Mouse (Mus musculus) hindbrain, embryonic 13.5 days (tissue): ENCODE measurements around the gene Tspan18. TPM values are rescaled to one million over a fixed set of nuclear protein-coding genes. Genes with fewer than 3 reads are reported as not detected.
A peak's percentile ranks its signal among the peaks of the same experiment; 100 is the strongest.

ENCODE experiments used
- ATAC-seq: fragments of 200-750 bp; cut with Nextera tagmentation; 2 replicates; pipeline ENCODE4 v1.8.0; 2017; ENCODE audit warnings: moderate TSS enrichment; ENCODE audit not compliant: low FRiP score
- H3K27ac ChIP-seq: fragments of 300-500 bp; sonication (generic); 2 replicates; pipeline ENCODE4 v1.5.1; 2015; ENCODE audit warnings: inconsistent platforms, mild to moderate bottlenecking, moderate library complexity
- H3K27me3 ChIP-seq: fragments of 300-500 bp; sonication (generic); 2 replicates; pipeline ENCODE4 v1.6.1; 2015; ENCODE audit warnings: mild to moderate bottlenecking, inconsistent platforms
- H3K36me3 ChIP-seq: fragments of 300-500 bp; sonication (generic); 2 replicates; pipeline ENCODE4 v1.6.1; 2015; ENCODE audit warnings: mild to moderate bottlenecking, inconsistent platforms
- H3K4me1 ChIP-seq: fragments of 300-500 bp; sonication (generic); replicated peaks from 2 replicates; pipeline ENCODE4 v1.6.1; 2015; ENCODE audit warnings: inconsistent platforms
- H3K4me2 ChIP-seq: fragments of 300-500 bp; sonication (generic); 2 replicates; pipeline ENCODE4 v1.6.1; 2015; ENCODE audit warnings: inconsistent platforms, mild to moderate bottlenecking, moderate library complexity
- H3K4me3 ChIP-seq: fragments of 300-500 bp; sonication (generic); 2 replicates; pipeline ENCODE4 v1.5.1; 2015; ENCODE audit warnings: mild to moderate bottlenecking, inconsistent platforms
- H3K9ac ChIP-seq: fragments of 300-500 bp; sonication (generic); 2 replicates; pipeline ENCODE4 v1.6.1; 2015; ENCODE audit warnings: mild to moderate bottlenecking, inconsistent platforms
- H3K9me3 ChIP-seq: fragments of 300-500 bp; sonication (generic); 2 replicates; pipeline ENCODE4 v1.6.1; 2016; ENCODE audit warnings: inconsistent platforms
- WGBS: fragments of 180-500 bp; shearing (Covaris S2); methylation state at CpG from one replicate; pipeline ENCODE4 v1.1.7; 2015; 5-methylcytosine and 5-hydroxymethylcytosine counted together
- polyA plus RNA-seq: library from polyadenylated mRNA; unstranded; fragments of >200 nt; fragmentation: Nextera tagmentation; extraction: Ambion mirVana; gene quantifications from 2 replicates; pipeline ENCODE4 v1.2.1, GENCODE M21; 2015

Gene Tspan18
- polyA plus RNA-seq, 1 experiment from 2014 or later, result 32.5 TPM

DNA sequence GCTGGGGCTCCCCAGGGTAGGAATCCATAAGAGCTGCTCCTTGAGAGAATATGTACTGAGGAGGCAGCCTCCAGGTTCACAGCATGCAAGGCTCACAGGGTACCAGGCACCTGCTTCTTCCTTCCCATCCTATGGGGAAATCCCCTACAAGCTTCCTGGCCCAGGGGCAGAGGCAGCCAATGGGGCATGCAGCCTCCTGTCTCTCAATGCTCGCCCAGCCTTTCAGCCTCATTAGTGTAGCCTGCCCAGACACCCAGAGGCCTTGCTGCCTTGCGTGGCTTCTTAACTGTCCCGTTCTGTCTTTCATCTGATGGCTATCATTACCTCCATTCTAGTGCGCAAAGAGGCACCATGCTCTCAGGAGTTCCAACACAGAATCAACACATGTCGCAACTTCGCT, 85.2 kb downstream of the Tspan18 start:
- peak overlapping the region; percentile 46 for H3K9ac ChIP-seq
- H3K27ac ChIP-seq, result peak overlapping the region; percentile 78
- H3K4me1 ChIP-seq, result peaks cover 82% of the 10 kb centered on the region
- no peak for ATAC-seq
- no peak overlapping the region for H3K4me3 ChIP-seq
- WGBS, result 62% methylated on average over 6 of the region's 6 CpGs
- H3K9me3 ChIP-seq, result no peaks in the 10 kb centered on the region
- H3K4me2 ChIP-seq, result no peak overlapping the region
- no peaks in the 10 kb centered on the region for H3K27me3 ChIP-seq
- no peaks in the 10 kb centered on the region; the same call in 1 of the 2 replicates for H3K36me3 ChIP-seq

DNA sequence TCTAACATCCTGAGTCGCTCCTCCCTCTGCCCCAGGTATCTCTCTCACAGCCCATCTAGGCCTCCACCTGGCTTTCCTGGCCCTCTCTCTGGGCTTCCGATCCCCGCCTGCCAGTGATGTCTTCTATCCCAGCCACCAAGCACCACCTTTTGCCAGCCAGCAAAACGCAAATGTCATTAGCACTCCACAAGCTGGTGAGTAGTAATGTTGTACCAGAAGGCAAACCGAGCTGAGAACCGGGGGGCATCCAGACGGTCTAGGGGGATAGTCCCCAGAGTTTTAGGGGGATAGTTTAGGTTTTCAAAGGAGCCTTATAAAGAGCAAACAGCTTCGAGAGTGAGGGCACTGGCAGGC, 90.2 kb downstream of the Tspan18 start:
- no peak for ATAC-seq
- no peaks in the 10 kb centered on the region for H3K27me3 ChIP-seq
- no peak overlapping the region for H3K4me2 ChIP-seq
- peaks cover 62% of the 10 kb centered on the region for H3K4me1 ChIP-seq
- H3K9ac ChIP-seq, result no peak overlapping the region
- H3K9me3 ChIP-seq, result no peaks in the 10 kb centered on the region
- H3K36me3 ChIP-seq, result no peaks in the 10 kb centered on the region
- 83% methylated on average over 8 of the region's 8 CpGs for WGBS
- H3K27ac ChIP-seq, result no peak overlapping the region
- H3K4me3 ChIP-seq, result no peak overlapping the region

DNA sequence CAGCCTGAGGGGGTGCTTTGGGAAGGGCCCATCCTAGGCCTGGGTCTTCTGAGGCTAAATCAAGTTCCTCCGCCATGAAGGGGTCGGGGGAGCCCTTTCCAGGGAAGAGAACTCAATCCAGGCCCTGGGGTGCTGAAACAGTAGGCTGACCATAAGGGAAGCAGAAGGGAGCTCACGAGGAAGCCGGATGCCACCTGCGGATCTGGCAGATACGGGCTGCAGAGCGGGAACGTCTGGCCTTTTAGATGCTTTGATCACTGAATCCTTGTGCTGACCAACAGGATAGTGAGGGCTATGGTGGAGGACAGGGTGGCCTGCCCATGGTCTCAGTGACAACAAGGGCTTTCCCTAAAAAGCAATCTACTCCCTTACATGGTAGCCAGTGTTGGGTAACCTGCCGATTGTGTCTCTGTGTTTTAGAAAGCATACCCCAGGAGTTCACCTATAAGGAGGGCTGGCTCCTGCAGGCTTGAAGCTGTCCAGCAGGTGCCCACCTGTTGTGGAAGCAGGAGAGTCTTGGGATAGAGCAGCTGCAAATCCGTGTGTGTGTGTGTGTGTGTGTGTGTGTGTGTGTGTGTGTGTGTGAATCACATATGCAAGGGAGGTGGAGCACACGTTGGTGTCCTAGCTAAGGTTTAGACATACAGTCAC, 90.7 kb downstream of the Tspan18 start:
- no peaks in the 10 kb centered on the region for H3K9me3 ChIP-seq
- no peak overlapping the region for H3K4me3 ChIP-seq
- peaks cover 57% of the 10 kb centered on the region for H3K4me1 ChIP-seq
- H3K36me3 ChIP-seq, result no peaks in the 10 kb centered on the region
- no peaks in the 10 kb centered on the region for H3K27me3 ChIP-seq
- H3K9ac ChIP-seq, result no peak overlapping the region
- H3K4me2 ChIP-seq, result no peak overlapping the region
- H3K27ac ChIP-seq, result no peak overlapping the region
- no peak for ATAC-seq
- WGBS, result 78% methylated on average over 11 of the region's 11 CpGs

DNA sequence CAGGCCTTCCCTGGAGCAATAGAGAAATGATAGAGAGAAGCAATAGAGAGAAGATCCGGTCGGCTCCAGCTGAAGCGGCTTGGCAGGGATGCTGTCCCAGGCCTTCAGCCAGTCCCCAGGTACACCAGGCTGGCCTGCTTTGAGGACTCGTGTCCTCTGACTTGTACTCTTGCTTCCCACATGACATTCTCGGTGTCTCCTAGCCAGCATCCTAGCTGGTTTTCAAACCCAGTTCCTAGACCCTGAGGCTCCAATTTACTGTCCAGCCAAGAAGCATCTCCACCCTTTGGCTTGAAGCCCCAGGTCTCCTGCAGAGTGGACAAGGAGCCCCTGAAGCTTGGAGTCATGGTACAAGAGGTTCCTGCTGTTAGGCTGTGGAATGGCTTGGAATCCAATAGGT, 92.1 kb downstream of the Tspan18 start:
- no peaks in the 10 kb centered on the region for H3K9me3 ChIP-seq
- H3K4me3 ChIP-seq, result no peak overlapping the region
- no peaks in the 10 kb centered on the region for H3K36me3 ChIP-seq
- no peaks in the 10 kb centered on the region for H3K27me3 ChIP-seq
- no peak overlapping the region for H3K4me2 ChIP-seq
- no peak overlapping the region for H3K9ac ChIP-seq
- peaks cover 56% of the 10 kb centered on the region for H3K4me1 ChIP-seq
- no peak for ATAC-seq
- WGBS, result 84% methylated on average over 5 of the region's 5 CpGs
- no peak overlapping the region; the same call in 1 of the 2 replicates for H3K27ac ChIP-seq

DNA sequence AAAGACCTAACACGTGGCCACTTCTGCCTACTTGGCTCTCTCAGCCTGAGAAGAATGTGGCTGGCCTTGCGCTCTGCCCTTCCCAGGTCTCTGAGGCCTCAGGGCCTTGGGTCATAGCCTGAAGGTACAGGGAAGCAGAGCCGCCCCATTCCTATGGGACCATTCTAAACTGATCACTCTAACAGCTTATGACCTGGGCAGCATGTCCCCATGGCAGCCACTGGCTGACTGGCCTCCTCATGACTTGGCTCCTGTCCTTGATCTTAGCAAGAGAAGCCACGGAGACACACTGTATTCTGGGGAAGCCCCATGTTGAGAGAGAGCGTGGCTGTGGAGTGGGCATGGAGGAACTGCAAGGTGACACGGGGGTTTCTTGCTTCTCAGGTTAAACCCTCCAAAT, 95.4 kb downstream of the Tspan18 start:
- Histone ChIP-seq H3K27ac (no peak overlapping the region), H3K4me2 (no peak overlapping the region), H3K4me3 (no peak overlapping the region), H3K4me1 (peaks cover 39% of the 10 kb centered on the region), H3K9ac (0 out of 2 replicates have a peak overlapping the region, but pooled peaks have one; percentile 5), H3K9me3 (no peaks in the 10 kb centered on the region), H3K36me3 (no peaks in the 10 kb centered on the region), H3K27me3 (no peaks in the 10 kb centered on the region)
- WGBS, result 81% methylated on average over 6 of the region's 6 CpGs
- ATAC-seq, result no peak

DNA sequence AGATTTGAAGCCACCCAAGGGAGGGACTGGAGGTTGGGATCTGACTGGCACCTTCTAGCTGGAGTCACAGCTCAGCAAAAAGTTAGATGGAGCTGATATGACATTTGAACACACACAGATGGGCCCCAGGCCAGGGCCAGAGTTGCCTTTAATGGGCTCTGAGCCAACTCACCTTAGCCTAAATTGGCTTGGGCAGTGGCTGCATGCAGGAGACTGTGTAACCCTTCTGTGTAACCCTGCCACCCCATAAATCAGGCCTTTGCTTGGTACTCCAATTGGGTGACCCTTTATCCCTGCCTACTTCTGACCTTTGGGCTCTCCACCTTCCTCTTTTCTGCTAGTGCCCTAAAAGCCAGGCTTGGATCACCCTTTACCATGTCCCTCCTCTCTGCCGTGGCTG, 97.2 kb downstream of the Tspan18 start:
- Histone ChIP-seq H3K4me1 (peaks cover 36% of the 10 kb centered on the region), H3K27me3 (no peaks in the 10 kb centered on the region), H3K9ac (no peak overlapping the region), H3K27ac (no peak overlapping the region), H3K36me3 (no peaks in the 10 kb centered on the region), H3K4me3 (no peak overlapping the region), H3K9me3 (no peaks in the 10 kb centered on the region), H3K4me2 (no peak overlapping the region)
- WGBS, result 100% methylated on average over 1 of the region's 1 CpGs
- ATAC-seq, result no peak

DNA sequence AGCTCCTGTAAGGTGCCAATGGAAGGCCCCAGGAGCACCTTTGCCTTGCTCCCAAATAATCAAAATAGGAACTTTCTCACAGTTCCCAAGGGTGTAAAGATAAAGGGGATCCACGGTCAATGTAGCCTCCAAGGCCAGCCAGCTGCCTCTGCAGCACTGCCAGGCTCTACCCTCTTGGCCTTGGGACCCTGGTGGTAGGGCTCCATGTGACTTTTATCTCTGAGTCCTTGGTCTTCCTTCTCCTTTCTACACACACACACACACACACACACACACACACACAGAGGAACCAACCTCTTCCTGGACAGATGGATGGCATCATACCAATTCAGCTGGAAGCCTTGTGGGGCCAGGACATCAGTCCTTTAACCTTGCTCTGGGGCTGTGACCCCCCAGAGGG, 102.2 kb downstream of the Tspan18 start:
- WGBS, result 61% methylated on average over 1 of the region's 1 CpGs
- Histone ChIP-seq H3K9me3 (no peaks in the 10 kb centered on the region), H3K9ac (no peak overlapping the region), H3K4me3 (no peak overlapping the region), H3K27me3 (no peaks in the 10 kb centered on the region), H3K36me3 (no peaks in the 10 kb centered on the region), H3K4me2 (no peak overlapping the region), H3K27ac (no peak overlapping the region), H3K4me1 (peaks cover 46% of the 10 kb centered on the region)
- ATAC-seq, result no peak

DNA sequence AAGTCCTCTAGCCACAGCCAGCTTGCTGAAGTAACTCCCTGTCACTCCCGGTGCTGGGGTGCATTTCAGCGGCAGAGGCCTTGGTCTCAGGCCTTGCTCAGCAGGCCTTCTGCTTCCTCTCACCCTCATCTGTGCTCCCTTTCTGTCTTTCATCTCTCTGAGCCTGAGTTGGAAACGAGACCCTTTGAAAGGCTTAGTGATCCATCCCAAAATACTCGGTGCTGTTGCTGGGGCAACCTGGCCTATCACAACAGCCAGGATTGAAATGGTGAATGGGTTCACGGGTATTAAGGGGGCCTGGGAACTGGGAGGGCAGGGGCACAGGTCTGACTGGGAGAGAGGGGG, 105.9 kb downstream of the Tspan18 start:
- H3K9me3 ChIP-seq, result no peaks in the 10 kb centered on the region
- no peaks in the 10 kb centered on the region for H3K27me3 ChIP-seq
- H3K27ac ChIP-seq, result peak overlapping the region; percentile 87
- no peaks in the 10 kb centered on the region for H3K36me3 ChIP-seq
- 5% methylated on average over 5 of the region's 5 CpGs for WGBS
- no peak overlapping the region for H3K4me3 ChIP-seq
- peaks cover 65% of the 10 kb centered on the region for H3K4me1 ChIP-seq
- H3K4me2 ChIP-seq, result no peak overlapping the region
- peak overlapping the region; percentile 49 for H3K9ac ChIP-seq
- ATAC-seq, result peak; percentile 23

DNA sequence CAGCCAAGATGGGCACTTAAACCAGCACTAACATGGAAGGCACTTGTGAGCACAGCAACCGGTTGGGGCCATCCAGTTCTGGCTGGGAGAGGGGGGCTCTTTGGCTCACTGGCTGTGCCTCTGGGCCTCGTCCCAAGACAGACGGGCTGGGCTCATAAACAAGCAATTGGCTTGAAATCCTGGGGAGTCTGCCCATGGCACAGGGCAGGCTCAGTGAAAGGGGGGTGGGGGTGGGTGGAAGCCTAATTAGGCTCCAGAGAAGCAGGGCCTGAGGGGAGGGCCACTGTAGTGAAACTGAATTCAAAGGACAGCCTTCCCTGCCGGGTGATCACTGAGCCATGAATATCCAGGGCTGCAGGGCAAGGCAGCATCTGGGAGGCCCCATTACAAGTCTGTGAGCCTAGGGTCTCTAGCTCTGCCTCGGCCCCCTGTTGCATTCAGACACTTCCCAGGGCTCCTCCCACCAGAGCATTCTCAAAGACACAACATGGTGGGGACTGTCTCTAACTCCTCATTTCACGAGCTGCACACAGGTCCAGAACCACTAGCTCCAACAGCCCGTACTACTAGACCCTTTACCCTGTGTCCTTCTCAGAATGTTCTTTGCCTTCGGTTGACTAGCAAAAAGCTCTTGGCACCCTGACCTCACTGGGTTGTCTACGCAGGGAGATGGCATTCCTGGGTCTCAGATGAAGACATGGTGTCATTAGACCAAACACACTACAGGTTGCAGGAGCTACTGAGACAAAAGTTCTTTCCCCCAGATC, 106.4 kb downstream of the Tspan18 start:
- 16% methylated on average over 9 of the region's 9 CpGs for WGBS
- Histone ChIP-seq H3K9ac (peak overlapping the region; percentile 49), H3K9me3 (no peaks in the 10 kb centered on the region), H3K27ac (peak overlapping the region; percentile 87), H3K4me1 (peaks cover 70% of the 10 kb centered on the region), H3K4me3 (no peak overlapping the region), H3K4me2 (peak overlapping the region; percentile 34), H3K36me3 (no peaks in the 10 kb centered on the region), H3K27me3 (no peaks in the 10 kb centered on the region)
- ATAC-seq, result peak; percentile 80

DNA sequence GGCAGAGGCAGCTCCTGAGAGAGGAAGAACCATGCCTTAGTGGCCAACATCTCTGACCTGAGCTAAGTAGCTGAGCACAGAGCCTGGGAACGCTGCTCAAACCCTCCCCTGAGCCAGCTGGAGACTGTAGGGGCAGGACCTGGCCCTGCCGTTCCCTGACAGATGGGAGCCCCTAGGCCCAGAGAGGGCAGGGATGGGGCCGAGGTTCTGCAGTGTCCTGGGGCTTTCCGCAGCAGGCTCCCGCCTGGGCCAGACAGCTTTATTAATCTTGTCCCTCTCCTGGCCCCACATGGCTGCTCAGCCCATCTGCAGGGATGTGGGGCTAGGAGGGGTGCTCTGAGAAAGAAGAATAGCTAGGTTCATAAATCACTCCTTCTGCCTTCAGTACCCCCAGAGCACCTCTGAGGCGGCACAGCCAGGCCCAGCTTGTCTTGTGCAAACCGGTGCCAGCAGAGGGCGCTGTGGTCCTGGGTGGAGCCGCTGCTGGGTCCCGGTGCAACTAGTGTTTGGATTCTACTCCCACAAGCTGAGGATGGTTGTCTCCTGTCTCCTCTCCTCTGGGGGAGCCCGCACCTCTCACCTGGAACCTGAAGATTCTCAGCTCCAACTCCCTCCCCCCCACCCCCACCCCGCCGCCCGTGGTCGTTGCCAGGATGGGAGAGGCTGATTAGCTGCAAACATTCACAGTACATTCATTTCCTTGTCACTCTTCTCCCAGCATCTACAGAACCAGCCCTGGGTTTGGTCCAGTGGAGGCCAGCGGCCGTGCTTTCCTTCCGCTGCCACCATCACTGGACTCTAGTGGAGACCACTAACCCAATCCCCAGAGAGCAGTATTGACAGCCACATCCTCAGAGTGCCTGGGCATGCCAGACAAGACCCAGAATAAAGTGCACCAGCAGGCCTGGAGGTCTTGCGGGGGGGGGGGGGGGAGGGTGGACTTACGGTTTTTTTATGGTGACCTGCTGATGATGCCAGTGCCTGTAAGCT, 107.4 kb downstream of the Tspan18 start:
- H3K27me3 ChIP-seq, result no peaks in the 10 kb centered on the region
- WGBS, result 9% methylated on average over 20 of the region's 20 CpGs
- peak overlapping the region; percentile 78 for H3K27ac ChIP-seq
- peak overlapping the region; percentile 34 for H3K4me2 ChIP-seq
- H3K9ac ChIP-seq, result peak overlapping the region; percentile 56
- no peaks in the 10 kb centered on the region for H3K9me3 ChIP-seq
- H3K36me3 ChIP-seq, result peaks cover 6% of the 10 kb centered on the region
- H3K4me1 ChIP-seq, result peaks cover 61% of the 10 kb centered on the region
- peak; percentile 69 for ATAC-seq
- H3K4me3 ChIP-seq, result no peak overlapping the region; the same call in 1 of the 2 replicates

DNA sequence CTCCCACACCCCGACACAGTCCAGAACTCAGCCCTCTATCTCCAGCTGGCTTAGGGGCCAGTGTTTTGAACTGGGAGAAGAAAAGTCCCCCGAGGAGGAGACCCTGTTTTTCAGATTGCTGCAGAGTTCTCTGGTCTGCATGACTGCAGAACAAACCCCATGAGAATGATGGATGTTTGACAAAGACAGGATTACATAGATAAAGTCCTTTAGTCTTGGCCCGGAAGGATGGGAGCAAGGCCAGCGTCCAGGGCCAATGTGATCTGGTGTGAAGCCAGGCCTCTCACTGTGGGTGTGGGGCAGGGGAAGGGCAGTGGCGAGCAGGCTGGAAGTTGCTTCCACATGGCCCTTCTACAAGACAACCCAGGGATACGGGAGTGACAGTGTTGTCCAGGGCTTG, 110.8 kb downstream of the Tspan18 start:
- 62% methylated on average over 6 of the region's 6 CpGs for WGBS
- no peak for ATAC-seq

DNA sequence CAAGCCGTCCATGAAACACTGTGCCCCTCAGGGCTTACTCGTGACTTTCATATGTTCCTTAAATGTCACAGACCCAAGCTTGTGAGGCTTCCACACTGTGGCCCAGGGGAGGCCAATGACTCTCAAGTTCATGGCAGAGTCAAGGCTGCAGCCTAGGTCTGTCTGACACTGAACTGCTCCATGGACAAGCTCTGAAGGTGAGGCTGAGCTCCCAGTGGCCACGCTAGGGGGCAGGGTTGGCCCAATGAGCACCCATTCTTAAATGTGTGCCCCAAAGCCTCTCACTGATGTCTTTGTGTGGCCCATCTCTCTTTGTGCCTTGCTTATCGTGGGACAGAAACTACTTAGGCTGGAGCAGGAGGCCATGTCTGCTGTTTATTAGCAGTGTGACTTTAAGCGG, 113.9 kb downstream of the Tspan18 start:
- H3K9me3 ChIP-seq, result no peaks in the 10 kb centered on the region
- H3K27me3 ChIP-seq, result 0 out of 2 replicates have a peak, but pooled peaks cover 3% of the 10 kb centered on the region
- WGBS, result 61% methylated on average over 5 of the region's 5 CpGs
- H3K4me2 ChIP-seq, result no peak overlapping the region
- peaks cover 57% of the 10 kb centered on the region for H3K4me1 ChIP-seq
- no peak overlapping the region for H3K4me3 ChIP-seq
- H3K27ac ChIP-seq, result peak overlapping the region; percentile 23; the same call in 1 of the 2 replicates
- no peak for ATAC-seq
- H3K9ac ChIP-seq, result no peak overlapping the region
- peaks cover 7% of the 10 kb centered on the region for H3K36me3 ChIP-seq

More for the DNA sequence above, 110.8 kb downstream of the Tspan18 start:
- H3K4me3 ChIP-seq, result no peak overlapping the region
- no peak overlapping the region for H3K4me2 ChIP-seq
- peaks cover 7% of the 10 kb centered on the region for H3K36me3 ChIP-seq
- H3K27ac ChIP-seq, result peak overlapping the region; percentile 18; the same call in 1 of the 2 replicates
- no peak overlapping the region for H3K9ac ChIP-seq
- H3K4me1 ChIP-seq, result peaks cover 61% of the 10 kb centered on the region
- H3K9me3 ChIP-seq, result no peaks in the 10 kb centered on the region
- H3K27me3 ChIP-seq, result 0 out of 2 replicates have a peak, but pooled peaks cover 3% of the 10 kb centered on the region
